Mouse (Mus musculus) thymus, postnatal 4 days (tissue): ENCODE results near the gene Tbx20.
A peak's percentile ranks its signal among the peaks of the same experiment; 100 is the strongest.

Experiments used
- DNase-seq: peaks from one replicate; pipeline ENCODE4 v3.0.0; 2021

Gene Tbx20

GRCm38 (mm10) chr9:24765572-24765971 is 8.5 kb downstream of the Tbx20 start:
- no peak for DNase-seq

GRCm38 (mm10) chr9:24760461-24760860 is 13.6 kb downstream of the Tbx20 start:
- peak; percentile 13 for DNase-seq

- DNase-seq = no peak
Measured at GRCm38 (mm10) chr9:24744958-24745357, 29.1 kb downstream of the Tbx20 start.

- DNase-seq = no peak
Measured at GRCm38 (mm10) chr9:24701246-24701645, 72.9 kb downstream of the Tbx20 start.

GRCm38 (mm10) chr9:24696405-24696778 is 77.7 kb downstream of the Tbx20 start:
- no peak for DNase-seq

GRCm38 (mm10) chr9:24695700-24696404 is 78.3 kb downstream of the Tbx20 start, which contains the start of gene Dpy19l2:
Gene Dpy19l2 (minus strand): TSS chr9:24696293.
- peak; percentile 5 for DNase-seq
